Mouse (Mus musculus) forebrain, embryonic 11.5 days (tissue): ENCODE results near the gene Olfr702. TPM values are rescaled to one million over a fixed set of nuclear protein-coding genes. Genes with fewer than 3 reads are reported as not detected.

Experiments used
- ATAC-seq: fragments of 200-750 bp; cut with Nextera tagmentation; replicated peaks from 2 replicates; pipeline ENCODE4 v1.8.0; 2017; ENCODE audit warnings: moderate TSS enrichment; ENCODE audit not compliant: low FRiP score
- DNase-seq: peaks from one replicate; pipeline ENCODE4 v3.0.0-alpha.2; 2017; ENCODE audit warnings: low spot score
- H3K27ac ChIP-seq: fragments of 300-500 bp; sonication (generic); 2 replicates; pipeline ENCODE4 v1.5.1; 2014; ENCODE audit warnings: low read depth, low read length
- H3K27me3 ChIP-seq: fragments of 300-500 bp; sonication (generic); 2 replicates; pipeline ENCODE4 v1.6.1; 2014; ENCODE audit warnings: mild to moderate bottlenecking, low read length, mixed read lengths; ENCODE audit not compliant: control insufficient read depth, insufficient read depth
- H3K36me3 ChIP-seq: fragments of 300-500 bp; sonication (generic); 2 replicates; pipeline ENCODE4 v1.6.1; 2014; ENCODE audit warnings: mild to moderate bottlenecking, low read length, moderate library complexity, mixed read lengths; ENCODE audit not compliant: control insufficient read depth, insufficient read depth
- H3K4me1 ChIP-seq: fragments of 300-500 bp; sonication (generic); replicated peaks from 2 replicates; pipeline ENCODE4 v1.6.1; 2014; ENCODE audit warnings: low read length, mixed read lengths; ENCODE audit not compliant: control insufficient read depth, insufficient read depth
- H3K4me2 ChIP-seq: fragments of 300-500 bp; sonication (generic); 2 replicates; pipeline ENCODE4 v1.6.1; 2014; ENCODE audit warnings: low read depth, mild to moderate bottlenecking, low read length, moderate library complexity, mixed read lengths; ENCODE audit not compliant: severe bottlenecking
- H3K4me3 ChIP-seq: fragments of 300-500 bp; sonication (generic); 2 replicates; pipeline ENCODE4 v1.5.1; 2014; ENCODE audit warnings: low read depth, low read length
- H3K9ac ChIP-seq: fragments of 300-500 bp; sonication (generic); 2 replicates; pipeline ENCODE4 v1.6.1; 2014; ENCODE audit warnings: low read length
- H3K9me3 ChIP-seq: fragments of 300-500 bp; sonication (generic); 2 replicates; pipeline ENCODE4 v1.6.1; 2016; ENCODE audit warnings: low read length, mixed read lengths; ENCODE audit not compliant: control insufficient read depth
- polyA plus RNA-seq: library from polyadenylated mRNA; unstranded; fragments of >200 nt; fragmentation: Nextera tagmentation; extraction: Ambion mirVana; gene quantifications from 2 replicates; pipeline ENCODE4 v1.2.1, GENCODE M21; 2014

The Olfr702 gene
- polyA plus RNA-seq, 1 experiment from 2014 or later = not detected

DNA sequence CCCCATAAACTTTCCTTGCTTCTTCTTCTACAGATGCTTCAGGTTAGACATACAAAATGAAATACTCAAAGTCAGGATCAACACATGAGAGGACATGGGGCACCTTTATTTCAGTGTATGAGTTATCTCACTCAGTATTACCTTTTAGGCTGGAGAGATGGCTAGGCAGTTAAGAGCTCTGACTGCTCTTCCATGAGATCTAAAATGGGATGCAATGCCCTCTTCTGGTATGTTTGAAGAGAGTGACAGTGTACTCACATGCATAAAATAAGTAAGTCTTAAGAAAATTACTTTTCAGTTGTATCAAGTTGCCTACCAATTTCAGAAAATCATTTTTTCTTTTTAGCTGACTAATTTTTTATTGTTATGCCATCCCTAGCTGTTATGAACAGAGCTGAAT is 45.4 kb downstream of the Olfr702 start:
- Histone ChIP-seq H3K4me3 (no peak overlapping the region), H3K4me1 (no peaks in the 10 kb centered on the region), H3K36me3 (no peaks in the 10 kb centered on the region), H3K9me3 (no peaks in the 10 kb centered on the region), H3K9ac (no peak overlapping the region), H3K4me2 (no peak overlapping the region), H3K27me3 (no peaks in the 10 kb centered on the region), H3K27ac (no peak overlapping the region)
- ATAC-seq = no peak
- DNase-seq = no peak

Other genes starting within 250 kb of the Olfr702 start
- not detected in 2 replicates for gene Olfr693, start 153.3 kb downstream of the Olfr702 start, polyA plus RNA-seq
- gene Olfr694, start 142.1 kb downstream of the Olfr702 start, polyA plus RNA-seq = not detected in 2 replicates
- gene Olfr695, start 117.5 kb downstream of the Olfr702 start, polyA plus RNA-seq = not detected in 2 replicates
- not detected in 2 replicates for gene Olfr697, start 91.5 kb downstream of the Olfr702 start, polyA plus RNA-seq
- not detected in 2 replicates for gene Olfr698, start 78.5 kb downstream of the Olfr702 start, polyA plus RNA-seq
- not detected in 2 replicates for gene Olfr699, start 40.7 kb downstream of the Olfr702 start, polyA plus RNA-seq
- not detected in 2 replicates for gene Olfr700, start 25.1 kb downstream of the Olfr702 start, polyA plus RNA-seq
- not detected in 2 replicates for gene Olfr701, start 19.8 kb downstream of the Olfr702 start, polyA plus RNA-seq
- not detected in 2 replicates for gene Olfr703, start 9.5 kb upstream of the Olfr702 start, polyA plus RNA-seq
- gene Olfr704, start 29.3 kb upstream of the Olfr702 start, polyA plus RNA-seq = not detected in 2 replicates
- gene Olfr705, start 43.0 kb upstream of the Olfr702 start, polyA plus RNA-seq = not detected in 2 replicates
- not detected in 2 replicates for gene Olfr706, start 54.3 kb upstream of the Olfr702 start, polyA plus RNA-seq
- not detected in 2 replicates for gene Olfr707, start 67.3 kb upstream of the Olfr702 start, polyA plus RNA-seq
- gene Olfr1532-ps1, start 74.1 kb upstream of the Olfr702 start, polyA plus RNA-seq = not detected in 2 replicates
- gene Olfr709-ps1, start 98.3 kb upstream of the Olfr702 start, polyA plus RNA-seq = not detected in 2 replicates
- gene Olfr710, start 114.4 kb upstream of the Olfr702 start, polyA plus RNA-seq = not detected in 2 replicates
- not detected in 2 replicates for gene Olfr6, start 130.0 kb upstream of the Olfr702 start, polyA plus RNA-seq
- not detected in 2 replicates for gene Olfr711, start 141.6 kb upstream of the Olfr702 start, polyA plus RNA-seq
- gene Olfr2, start 172.2 kb upstream of the Olfr702 start, polyA plus RNA-seq = not detected in 2 replicates
- gene Olfr713, start 197.3 kb upstream of the Olfr702 start, polyA plus RNA-seq = not detected in 2 replicates
- gene Olfr714, start 237.1 kb upstream of the Olfr702 start, polyA plus RNA-seq = not detected in 2 replicates